Mouse (Mus musculus) heart, adult 2 months (tissue): ENCODE results near the gene Unk.

Experiments
- EP300 ChIP-seq: fragments of 200-500 bp; IDR thresholded peaks from 2 replicates; pipeline ENCODE4 v1.6.1; 2011; ENCODE audit warnings: low read depth, low read length, control low read depth; ENCODE audit not compliant: insufficient read depth
- POLR2A ChIP-seq: fragments of 200-500 bp; IDR thresholded peaks from 2 replicates; pipeline ENCODE4 v1.6.1; 2011; ENCODE audit warnings: mild to moderate bottlenecking, low read depth, low read length, control low read depth; ENCODE audit not compliant: insufficient read depth

- TF ChIP-seq EP300 (no peak), POLR2A (no peak)
Measured at GRCm38 (mm10) chr11:116081081-116081480, 51.0 kb downstream of the Unk start.
